Mouse (Mus musculus): ENCODE results near the gene Osbpl5.

GRCm38 (mm10) chr7:143751380-143751779 lies 5.4 kb downstream of the Osbpl5 start:
- TF ChIP-seq ZC3H11A (IDR thresholded peaks at IDR 0.05; ENCODE audit: borderline replicate concordance, low read depth, low read length) = no peak
- no peak for TF ChIP-seq ZNF384 (IDR thresholded peaks at IDR 0.05; ENCODE audit: low read depth, low read length)
- no peak for TF ChIP-seq HCFC1 (IDR thresholded peaks at IDR 0.05; ENCODE audit: borderline replicate concordance, insufficient read depth, low read length)
- TF ChIP-seq MAFK (IDR thresholded peaks at IDR 0.05; ENCODE audit: insufficient read depth, low read depth, low read length) = no peak

Data from ES-E14 (cell line).